Mouse (Mus musculus) heart, embryonic 11.5 days (tissue): Measurements from ENCODE around the gene Gstm7. TPM values are rescaled to one million over a fixed set of nuclear protein-coding genes. Genes with fewer than 3 reads are reported as not detected.
A peak's percentile ranks its signal among the peaks of the same experiment; 100 is the strongest.
"Not testable (repeated sequence)": the region's sequence is repeated elsewhere in the genome, so short reads cannot be mapped to it uniquely, and the experiment has no call there.

Source experiments
- ATAC-seq: fragments of 200-750 bp; cut with Nextera tagmentation; replicated peaks from 2 replicates; pipeline ENCODE4 v1.8.0; 2017; ENCODE audit warnings: moderate library complexity; ENCODE audit not compliant: insufficient number of reproducible peaks, low FRiP score, low TSS enrichment
- H3K27ac ChIP-seq: fragments of 300-500 bp; sonication (generic); 2 replicates; pipeline ENCODE4 v1.5.1; 2014; ENCODE audit warnings: mild to moderate bottlenecking, low read depth, low read length
- H3K27me3 ChIP-seq: fragments of 300-500 bp; sonication (generic); 2 replicates; pipeline ENCODE4 v1.6.1; 2014; ENCODE audit warnings: mild to moderate bottlenecking, low read length, mixed read lengths; ENCODE audit not compliant: control insufficient read depth, insufficient read depth
- H3K36me3 ChIP-seq: fragments of 300-500 bp; sonication (generic); 2 replicates; pipeline ENCODE4 v1.6.1; 2014; ENCODE audit warnings: mild to moderate bottlenecking, low read length, moderate library complexity, mixed read lengths; ENCODE audit not compliant: control insufficient read depth, insufficient read depth
- H3K4me1 ChIP-seq: fragments of 300-500 bp; sonication (generic); 2 replicates; pipeline ENCODE4 v1.6.1; 2014; ENCODE audit warnings: low read length; ENCODE audit not compliant: control insufficient read depth, insufficient read depth
- H3K4me2 ChIP-seq: fragments of 300-500 bp; sonication (generic); 2 replicates; pipeline ENCODE4 v1.6.1; 2014; ENCODE audit warnings: mild to moderate bottlenecking, moderate library complexity
- H3K4me3 ChIP-seq: fragments of 300-500 bp; sonication (generic); 2 replicates; pipeline ENCODE4 v1.5.1; 2014; ENCODE audit warnings: low read depth, low read length
- H3K9ac ChIP-seq: fragments of 300-500 bp; sonication (generic); 2 replicates; pipeline ENCODE4 v1.6.1; 2014; ENCODE audit warnings: mild to moderate bottlenecking, low read depth, low read length, moderate library complexity
- H3K9me3 ChIP-seq: fragments of 300-500 bp; sonication (generic); replicated peaks from 2 replicates; pipeline ENCODE4 v1.6.1; 2016; ENCODE audit warnings: low read length; ENCODE audit not compliant: control insufficient read depth
- WGBS: fragments of 180-500 bp; shearing (Covaris S2); extraction: QIAGEN DNeasy Blood & Tissue Kit; methylation state at CpG from one replicate; pipeline ENCODE4 v1.1.7; 2014; ENCODE audit not compliant: insufficient replicate concordance; 5-methylcytosine and 5-hydroxymethylcytosine counted together
- polyA plus RNA-seq: library from polyadenylated mRNA; unstranded; fragments of >200 nt; fragmentation: Nextera tagmentation; extraction: Ambion mirVana; gene quantifications from 2 replicates; pipeline ENCODE4 v1.2.1, GENCODE M21; 2014

The Gstm7 gene
- 17.2 and 20.3 TPM in 2 replicates for polyA plus RNA-seq

DNA sequence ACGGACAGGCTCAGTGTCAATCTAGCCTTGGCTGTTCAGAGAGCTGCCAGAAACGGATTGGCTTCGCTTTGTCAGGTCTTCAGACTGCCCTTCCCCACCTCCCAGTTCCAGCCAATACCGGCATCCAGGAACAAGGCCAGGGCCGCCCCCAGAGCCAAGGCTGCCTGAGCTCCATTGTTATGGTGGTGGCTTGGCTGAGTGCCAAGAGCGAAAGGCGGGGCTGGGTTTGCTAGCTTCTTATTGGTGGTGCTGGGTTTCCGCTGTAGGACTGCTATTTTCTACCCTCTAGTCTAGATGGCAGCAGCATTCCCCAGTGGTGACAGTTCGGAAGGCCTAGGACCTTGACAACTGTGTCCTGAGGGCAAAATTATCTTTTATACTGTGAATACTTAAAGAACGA, at the start of gene Gstm7:
Gene Gstm7, minus strand, starts transcription at position 148 of the 400 bp plus-strand sequence.
- H3K4me3 ChIP-seq = peak within 1 kb of the TSS; percentile 37
- no peaks in the 10 kb centered on the region for H3K27me3 ChIP-seq
- ATAC-seq = peak; percentile 88
- peaks cover 3% of the 10 kb centered on the region; the same call in 1 of the 2 replicates for H3K4me1 ChIP-seq
- H3K9ac ChIP-seq = peak within 1 kb of the TSS; percentile 58; the same call in 1 of the 2 replicates
- H3K36me3 ChIP-seq = no peaks in the 10 kb centered on the region
- H3K4me2 ChIP-seq = peak within 1 kb of the TSS; percentile 68
- no peaks in the 10 kb centered on the region for H3K9me3 ChIP-seq
- WGBS = 3% methylated on average over 10 of the region's 10 CpGs
- peak within 1 kb of the TSS; percentile 64 for H3K27ac ChIP-seq

DNA sequence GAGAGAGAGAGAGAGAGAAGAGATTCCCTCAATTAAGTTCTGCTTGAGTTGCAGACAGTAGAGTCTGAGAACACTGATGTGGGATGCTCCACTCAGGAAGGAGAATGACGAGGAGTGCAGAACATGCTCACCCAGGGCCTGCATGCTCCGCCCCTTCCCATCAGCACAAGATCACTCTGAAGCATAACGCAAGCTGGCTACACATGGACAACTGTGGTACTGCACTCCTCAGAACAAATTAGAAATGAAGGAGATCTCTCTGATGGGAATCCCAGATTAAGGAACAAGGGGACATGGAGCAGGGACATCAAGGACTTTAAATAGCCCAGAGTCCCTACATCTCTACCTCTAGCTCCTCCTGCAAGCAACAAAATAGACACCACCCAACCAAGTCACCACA, 49.6 kb upstream of the Gstm7 start:
- 68% methylated on average over 3 of the region's 3 CpGs for WGBS
- H3K9me3 ChIP-seq = no peaks in the 10 kb centered on the region
- ATAC-seq = no peak
- no peak overlapping the region for H3K27ac ChIP-seq
- peaks cover 5% of the 10 kb centered on the region for H3K4me1 ChIP-seq
- no peaks in the 10 kb centered on the region for H3K36me3 ChIP-seq
- no peak overlapping the region for H3K9ac ChIP-seq
- H3K4me3 ChIP-seq = no peak overlapping the region
- no peaks in the 10 kb centered on the region for H3K27me3 ChIP-seq
- H3K4me2 ChIP-seq = no peak overlapping the region

DNA sequence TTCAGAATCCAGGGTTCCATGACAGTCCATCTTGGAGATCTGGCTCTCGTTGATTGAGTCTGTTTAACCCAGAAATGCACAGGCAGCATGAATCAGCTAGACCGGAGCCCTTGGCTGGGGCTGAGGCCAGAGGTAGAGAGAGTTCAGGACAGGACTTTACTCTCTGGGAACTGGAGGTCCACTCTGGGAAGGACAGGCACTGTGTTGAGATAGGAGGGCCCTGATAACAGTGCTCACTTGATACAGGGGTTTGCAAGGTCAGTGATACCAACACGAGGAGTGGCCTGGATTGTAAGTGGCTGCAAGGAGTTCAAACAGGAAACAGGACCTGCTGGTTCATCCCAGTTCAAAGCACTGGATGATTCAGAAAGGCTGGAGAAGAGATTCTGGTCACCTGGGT, 46.1 kb upstream of the Gstm7 start:
- Histone ChIP-seq H3K4me1 (peaks cover 5% of the 10 kb centered on the region), H3K9ac (no peak overlapping the region), H3K27ac (no peak overlapping the region), H3K36me3 (no peaks in the 10 kb centered on the region), H3K4me2 (no peak overlapping the region), H3K9me3 (no peaks in the 10 kb centered on the region), H3K27me3 (no peaks in the 10 kb centered on the region), H3K4me3 (no peak overlapping the region)
- 45% methylated on average over 3 of the region's 3 CpGs for WGBS
- ATAC-seq = no peak

DNA sequence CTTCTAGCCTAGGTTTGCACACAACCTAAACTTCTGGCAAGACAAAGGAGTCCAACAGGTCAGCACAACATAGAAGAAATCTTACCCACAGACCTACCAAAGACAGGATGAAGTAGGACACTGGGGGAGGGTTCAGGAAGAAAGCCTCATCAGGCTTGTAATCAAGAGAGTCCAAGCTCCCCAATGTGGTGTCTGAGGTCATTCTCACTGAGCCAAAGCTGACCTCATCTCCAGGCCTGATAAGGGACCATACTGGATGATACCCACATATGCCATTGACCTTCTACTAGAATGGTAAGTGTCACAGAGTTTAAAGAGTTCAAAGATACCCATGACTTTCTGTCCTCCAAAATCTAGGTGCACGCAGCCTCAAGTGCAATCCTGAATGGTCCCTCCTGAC, 42.6 kb upstream of the Gstm7 start:
- WGBS = 76% methylated on average over 1 of the region's 1 CpGs
- no peak overlapping the region for H3K4me2 ChIP-seq
- H3K9ac ChIP-seq = no peak overlapping the region
- no peaks in the 10 kb centered on the region for H3K9me3 ChIP-seq
- no peaks in the 10 kb centered on the region; the same call in 1 of the 2 replicates for H3K27me3 ChIP-seq
- no peak overlapping the region for H3K4me3 ChIP-seq
- peaks cover 5% of the 10 kb centered on the region for H3K4me1 ChIP-seq
- no peak overlapping the region for H3K27ac ChIP-seq
- no peaks in the 10 kb centered on the region for H3K36me3 ChIP-seq
- ATAC-seq = no peak

DNA sequence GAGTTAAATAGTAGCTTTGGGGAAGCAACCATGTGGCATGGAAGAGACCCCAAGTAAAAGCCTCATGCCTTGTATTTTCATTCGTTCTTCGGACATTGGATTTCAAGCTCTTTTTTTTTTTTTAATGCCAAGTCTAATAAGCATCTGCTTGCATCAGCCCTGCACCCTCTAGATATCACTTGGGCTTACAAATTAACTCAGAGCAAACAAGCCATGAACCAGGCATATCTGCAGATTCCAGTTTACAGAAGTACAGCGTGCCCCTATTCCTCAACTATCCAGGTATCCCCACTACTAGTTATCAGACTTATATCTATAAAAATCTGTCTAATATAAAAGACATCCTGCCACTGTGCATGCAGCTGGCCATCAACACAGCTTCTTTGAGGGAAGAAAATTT, 40.5 kb upstream of the Gstm7 start:
- H3K4me1 ChIP-seq = no peaks in the 10 kb centered on the region
- H3K27me3 ChIP-seq = peaks cover 2% of the 10 kb centered on the region; the same call in 1 of the 2 replicates
- no peaks in the 10 kb centered on the region for H3K9me3 ChIP-seq
- H3K4me3 ChIP-seq = no peak overlapping the region
- no peak for ATAC-seq
- H3K27ac ChIP-seq = no peak overlapping the region
- no peak overlapping the region for H3K9ac ChIP-seq
- WGBS = 86% methylated on average over 3 of the region's 3 CpGs
- H3K4me2 ChIP-seq = no peak overlapping the region
- H3K36me3 ChIP-seq = no peaks in the 10 kb centered on the region

DNA sequence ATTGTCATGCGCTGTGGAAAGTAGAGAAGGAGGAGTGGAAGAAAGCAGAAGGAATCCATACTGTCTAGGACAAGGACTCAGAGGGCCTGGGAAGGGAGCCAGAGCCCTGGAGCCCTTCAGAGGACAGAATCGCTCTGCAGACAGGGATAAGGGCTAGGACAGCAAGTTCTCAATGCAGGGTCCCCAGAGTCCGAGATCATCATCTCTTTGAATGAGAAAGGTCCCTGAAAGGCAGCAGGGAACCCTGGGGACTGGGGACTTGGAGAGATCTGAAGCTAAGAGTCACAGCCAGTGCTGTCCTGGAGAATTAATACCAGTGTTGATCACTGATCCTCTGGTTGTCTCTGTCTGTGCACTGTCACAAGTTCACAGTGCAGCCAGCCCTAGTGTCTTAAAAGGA, 39.5 kb upstream of the Gstm7 start:
- not testable (repeated sequence) for ATAC-seq, H3K9ac ChIP-seq, H3K4me1 ChIP-seq, H3K36me3 ChIP-seq, H3K27ac ChIP-seq, H3K4me2 ChIP-seq, H3K9me3 ChIP-seq, H3K27me3 ChIP-seq, H3K4me3 ChIP-seq
- WGBS = 39% methylated on average over 3 of the region's 3 CpGs

DNA sequence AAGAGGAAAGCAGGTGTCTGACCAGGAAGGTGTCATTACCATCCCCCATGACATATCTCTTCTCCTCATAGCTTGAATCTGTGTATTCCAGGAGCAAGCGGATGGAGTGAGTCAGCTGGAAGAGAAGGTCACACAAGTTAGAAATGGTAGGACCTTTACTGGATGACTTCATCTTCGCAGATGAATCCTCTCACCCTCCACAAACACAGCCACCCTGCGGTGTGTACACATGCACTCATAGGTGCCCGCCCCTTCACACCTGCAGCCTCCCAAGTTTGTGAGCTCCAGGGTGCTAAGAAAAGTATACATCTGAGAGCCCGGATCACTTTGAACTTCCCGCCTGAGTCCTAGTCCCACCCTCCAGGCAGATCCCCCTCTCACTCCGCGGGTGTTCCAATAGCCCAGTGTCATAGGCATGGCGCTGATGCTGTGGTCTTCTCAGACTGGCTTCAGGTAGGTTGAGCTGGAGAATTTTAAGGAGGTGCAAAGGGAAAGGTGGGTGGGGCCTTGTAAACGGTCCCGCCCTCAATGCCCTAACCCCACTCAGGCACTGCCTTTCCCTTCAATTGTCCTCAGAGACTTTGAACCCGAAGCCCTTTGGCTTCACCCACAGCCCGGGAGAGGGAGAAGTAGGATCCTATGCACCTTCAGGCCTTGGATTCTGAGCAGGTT, 37.2 kb upstream of the Gstm7 start, which contains the start of gene Gstm3:
Gene Gstm3, minus strand, starts transcription at position 560 of the 672 bp plus-strand sequence.
- no peaks in the 10 kb centered on the region for H3K9me3 ChIP-seq
- H3K4me1 ChIP-seq = peaks cover 4% of the 10 kb centered on the region; the same call in 1 of the 2 replicates
- H3K27ac ChIP-seq = no peak within 1 kb of the TSS
- no peak within 1 kb of the TSS for H3K4me2 ChIP-seq
- peaks cover 2% of the 10 kb centered on the region; the same call in 1 of the 2 replicates for H3K27me3 ChIP-seq
- H3K36me3 ChIP-seq = no peaks in the 10 kb centered on the region
- H3K4me3 ChIP-seq = no peak within 1 kb of the TSS
- no peak for ATAC-seq
- WGBS = 45% methylated on average over 13 of the region's 13 CpGs
- H3K9ac ChIP-seq = no peak within 1 kb of the TSS

DNA sequence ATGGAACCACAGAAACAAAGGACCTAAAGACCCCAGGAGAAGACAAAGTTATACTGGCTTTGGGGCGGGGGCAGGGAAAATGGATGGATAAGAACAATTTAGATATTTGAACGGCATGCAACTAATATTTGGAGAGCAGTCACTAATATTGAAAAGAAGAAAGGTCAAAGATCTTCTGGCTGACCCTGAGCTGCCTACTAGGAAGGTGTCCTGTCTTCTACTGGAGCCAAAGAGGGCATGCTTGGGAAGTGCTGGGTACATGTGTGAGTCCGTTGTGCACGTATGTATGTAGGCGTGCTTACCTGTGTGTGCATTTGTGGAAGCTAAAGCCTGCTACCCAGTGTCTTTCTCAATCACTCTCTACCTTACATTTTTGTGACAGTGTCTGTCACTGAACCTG, 35.0 kb upstream of the Gstm7 start:
- no peak overlapping the region for H3K27ac ChIP-seq
- no peak overlapping the region for H3K4me3 ChIP-seq
- H3K4me1 ChIP-seq = peaks cover 4% of the 10 kb centered on the region; the same call in 1 of the 2 replicates
- no peaks in the 10 kb centered on the region for H3K36me3 ChIP-seq
- no peak overlapping the region for H3K4me2 ChIP-seq
- no peak for ATAC-seq
- no peak overlapping the region for H3K9ac ChIP-seq
- whole genome bisulfite sequencing = 88% methylated on average over 5 of the region's 5 CpGs
- H3K27me3 ChIP-seq = peaks cover 2% of the 10 kb centered on the region; the same call in 1 of the 2 replicates
- H3K9me3 ChIP-seq = no peaks in the 10 kb centered on the region

DNA sequence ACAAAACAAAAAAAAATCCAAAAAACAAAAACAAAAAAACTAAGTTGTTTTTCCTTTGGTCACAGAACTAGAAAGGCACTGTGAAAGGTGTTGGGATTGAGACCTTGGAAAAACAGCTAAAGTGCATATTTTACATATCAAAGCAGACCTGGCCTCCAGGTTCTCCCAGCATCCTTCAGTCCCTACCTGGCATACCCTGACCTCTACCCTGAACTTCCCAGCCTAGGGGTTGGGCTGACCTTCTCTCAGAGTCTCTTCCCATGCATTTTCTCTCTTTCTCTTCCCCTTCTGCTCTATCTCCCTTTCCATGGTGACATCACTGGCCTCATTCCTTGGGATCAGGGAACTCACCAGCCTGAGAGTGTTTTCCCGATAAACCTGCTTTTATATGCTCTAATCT, 34.0 kb upstream of the Gstm7 start:
- ATAC-seq = no peak
- no peaks in the 10 kb centered on the region for H3K9me3 ChIP-seq
- no peak overlapping the region for H3K9ac ChIP-seq
- WGBS = 38% methylated on average over 1 of the region's 1 CpGs
- H3K4me2 ChIP-seq = no peak overlapping the region
- no peak overlapping the region for H3K4me3 ChIP-seq
- H3K36me3 ChIP-seq = no peaks in the 10 kb centered on the region
- no peak overlapping the region for H3K27ac ChIP-seq
- peaks cover 2% of the 10 kb centered on the region; the same call in 1 of the 2 replicates for H3K27me3 ChIP-seq
- peaks cover 4% of the 10 kb centered on the region; the same call in 1 of the 2 replicates for H3K4me1 ChIP-seq
